Mouse (Mus musculus) heart, postnatal 0 days (tissue): ENCODE results near the gene Gtf2i. TPM values are rescaled to one million over a fixed set of nuclear protein-coding genes. Genes with fewer than 3 reads are reported as not detected.

ENCODE experiments used
- ATAC-seq: fragments of 200-750 bp; cut with Nextera tagmentation; 2 replicates; pipeline ENCODE4 v1.8.0; 2017; ENCODE audit warnings: low read depth, moderate number of reproducible peaks, moderate library complexity; ENCODE audit not compliant: insufficient read depth
- DNase-seq: peaks from one replicate; pipeline ENCODE4 v3.0.0-alpha.2; 2016; ENCODE audit warnings: low spot score
- H3K27ac ChIP-seq: fragments of 300-500 bp; sonication (generic); 2 replicates; pipeline ENCODE4 v1.5.1; 2014; ENCODE audit warnings: low read depth, mild to moderate bottlenecking
- H3K27me3 ChIP-seq: fragments of 300-500 bp; sonication (generic); 2 replicates; pipeline ENCODE4 v1.6.1; 2014; ENCODE audit warnings: low read length, mixed read lengths; ENCODE audit not compliant: control insufficient read depth, insufficient read depth
- H3K36me3 ChIP-seq: fragments of 300-500 bp; sonication (generic); replicated peaks from 2 replicates; pipeline ENCODE4 v1.6.1; 2014; ENCODE audit warnings: low read length, mixed read lengths; ENCODE audit not compliant: control insufficient read depth, insufficient read depth
- H3K4me1 ChIP-seq: fragments of 300-500 bp; sonication (generic); 2 replicates; pipeline ENCODE4 v1.6.1; 2014; ENCODE audit warnings: antibody characterized with exemption; ENCODE audit not compliant: control insufficient read depth, insufficient read depth
- H3K4me2 ChIP-seq: fragments of 300-500 bp; sonication (generic); 2 replicates; pipeline ENCODE4 v1.6.1; 2014; ENCODE audit warnings: low read depth, mild to moderate bottlenecking, low read length, moderate library complexity
- H3K4me3 ChIP-seq: fragments of 300-500 bp; sonication (generic); 2 replicates; pipeline ENCODE4 v1.5.1; 2014; ENCODE audit warnings: low read depth, low read length
- H3K9ac ChIP-seq: fragments of 300-500 bp; sonication (generic); replicated peaks from 2 replicates; pipeline ENCODE4 v1.6.1; 2014; ENCODE audit warnings: low read depth, low read length, mixed read lengths
- H3K9me3 ChIP-seq: fragments of 300-500 bp; sonication (generic); replicated peaks from 2 replicates; pipeline ENCODE4 v1.6.1; 2016; ENCODE audit warnings: low read length; ENCODE audit not compliant: control insufficient read depth
- CTCF ChIP-seq: IDR thresholded peaks from 2 replicates; pipeline ENCODE4 v1.5.1; 2016; ENCODE audit warnings: antibody characterized with exemption, control low read depth, low read depth
- EP300 ChIP-seq: IDR thresholded peaks from 2 replicates; pipeline ENCODE4 v1.6.1; 2016; ENCODE audit warnings: antibody characterized with exemption, low read depth
- WGBS: fragments of 180-500 bp; shearing (Covaris S2); extraction: QIAGEN DNeasy Blood & Tissue Kit; methylation state at CpG from one replicate; pipeline ENCODE4 v1.1.7; 2014; 5-methylcytosine and 5-hydroxymethylcytosine counted together
- polyA plus RNA-seq: library from polyadenylated mRNA; unstranded; fragments of >200 nt; fragmentation: Nextera tagmentation; extraction: Ambion mirVana; gene quantifications from 2 replicates; pipeline ENCODE4 v1.2.1, GENCODE M21; 2015
- total RNA-seq: library from RNA; depleted of rRNA; stranded (reverse); fragments of >200 nt; gene quantifications from 2 replicates; pipeline ENCODE4 v1.2.3, GENCODE M21; 2014; ENCODE audit warnings: low replicate concordance

Gene Gtf2i
- total and polyA plus RNA-seq, 2 experiments from 2014 or later: 81.9 to 97.1 TPM

GRCm38 (mm10) chr5:134329311-134329710, 14.8 kb upstream of the Gtf2i start:
- H3K27me3 ChIP-seq: no peaks in the 10 kb centered on the region
- no peaks in the 10 kb centered on the region for H3K9me3 ChIP-seq
- H3K4me1 ChIP-seq: no peaks in the 10 kb centered on the region
- H3K4me3 ChIP-seq: no peak overlapping the region
- no peaks in the 10 kb centered on the region for H3K36me3 ChIP-seq
- H3K9ac ChIP-seq: no peak overlapping the region
- TF ChIP-seq EP300: no peak
- TF ChIP-seq CTCF: no peak
- DNase-seq: no peak
- no peak overlapping the region for H3K27ac ChIP-seq
- ATAC-seq: no peak
- whole genome bisulfite sequencing: 56% methylated on average over 4 of the region's 4 CpGs
- H3K4me2 ChIP-seq: no peak overlapping the region

GRCm38 (mm10) chr5:134328482-134329001, 14.0 kb upstream of the Gtf2i start:
- Histone ChIP-seq H3K9ac (no peak overlapping the region), H3K36me3 (no peaks in the 10 kb centered on the region), H3K4me3 (no peak overlapping the region), H3K27ac (no peak overlapping the region), H3K9me3 (no peaks in the 10 kb centered on the region), H3K27me3 (no peaks in the 10 kb centered on the region), H3K4me2 (no peak overlapping the region), H3K4me1 (no peaks in the 10 kb centered on the region)
- DNase-seq (no peak), ATAC-seq (no peak)
- TF ChIP-seq CTCF (no peak), EP300 (no peak)
- WGBS: 52% methylated on average over 6 of the region's 6 CpGs

GRCm38 (mm10) chr5:134325856-134326566, 11.5 kb upstream of the Gtf2i start:
- no peaks in the 10 kb centered on the region for H3K4me1 ChIP-seq
- ATAC-seq (no peak), DNase-seq (no peak)
- H3K27me3 ChIP-seq: no peaks in the 10 kb centered on the region
- H3K4me3 ChIP-seq: no peak overlapping the region
- H3K4me2 ChIP-seq: no peak overlapping the region
- no peaks in the 10 kb centered on the region for H3K36me3 ChIP-seq
- no peak for TF ChIP-seq EP300
- no peak for TF ChIP-seq CTCF
- no peaks in the 10 kb centered on the region for H3K9me3 ChIP-seq
- WGBS: 42% methylated on average over 13 of the region's 13 CpGs
- no peak overlapping the region for H3K27ac ChIP-seq
- H3K9ac ChIP-seq: no peak overlapping the region

GRCm38 (mm10) chr5:134323869-134324268, 9.3 kb upstream of the Gtf2i start:
- 37% methylated on average over 2 of the region's 2 CpGs for WGBS
- no peaks in the 10 kb centered on the region for H3K36me3 ChIP-seq
- DNase-seq (no peak), ATAC-seq (no peak; the same call in 1 of the 2 replicates)
- no peaks in the 10 kb centered on the region for H3K4me1 ChIP-seq
- H3K27me3 ChIP-seq: no peaks in the 10 kb centered on the region
- H3K9ac ChIP-seq: no peak overlapping the region
- H3K9me3 ChIP-seq: no peaks in the 10 kb centered on the region
- no peak overlapping the region for H3K4me3 ChIP-seq
- no peak overlapping the region for H3K27ac ChIP-seq
- no peak for TF ChIP-seq CTCF
- TF ChIP-seq EP300: no peak
- no peak overlapping the region for H3K4me2 ChIP-seq

GRCm38 (mm10) chr5:134323311-134323710, 8.8 kb upstream of the Gtf2i start:
- H3K4me3 ChIP-seq: no peak overlapping the region
- WGBS: 90% methylated on average over 13 of the region's 13 CpGs
- no peak for ATAC-seq
- H3K27me3 ChIP-seq: no peaks in the 10 kb centered on the region
- H3K4me1 ChIP-seq: no peaks in the 10 kb centered on the region
- TF ChIP-seq CTCF (no peak), EP300 (no peak)
- no peak overlapping the region for H3K4me2 ChIP-seq
- no peak overlapping the region for H3K9ac ChIP-seq
- no peak for DNase-seq
- H3K36me3 ChIP-seq: no peaks in the 10 kb centered on the region
- H3K9me3 ChIP-seq: no peaks in the 10 kb centered on the region
- no peak overlapping the region for H3K27ac ChIP-seq

- 86% methylated on average over 13 of the region's 13 CpGs for WGBS
- ATAC-seq: no peak
- TF ChIP-seq EP300: no peak
- TF ChIP-seq CTCF: no peak
Measured at GRCm38 (mm10) chr5:134322355-134322754, 7.8 kb upstream of the Gtf2i start.

More at GRCm38 (mm10) chr5:134322355-134322754, 7.8 kb upstream of the Gtf2i start:
- no peak overlapping the region for H3K9ac ChIP-seq
- no peaks in the 10 kb centered on the region for H3K9me3 ChIP-seq
- no peak for DNase-seq
- no peaks in the 10 kb centered on the region for H3K4me1 ChIP-seq
- H3K27me3 ChIP-seq: no peaks in the 10 kb centered on the region
- no peak overlapping the region for H3K4me3 ChIP-seq
- H3K36me3 ChIP-seq: no peaks in the 10 kb centered on the region
- H3K4me2 ChIP-seq: no peak overlapping the region
- no peak overlapping the region for H3K27ac ChIP-seq
